Mouse (Mus musculus): Measurements from ENCODE around the gene Edem1. TPM values are rescaled to one million over a fixed set of nuclear protein-coding genes. Genes with fewer than 3 reads are reported as not detected.

Edem1 gene
- polyA plus RNA-seq, 1 experiment, result 18.4 TPM

GRCm38 (mm10) chr6:108881074-108881473, 52.6 kb downstream of the Edem1 start:
- DNase-seq, result no peak
- Histone ChIP-seq H3K4me3 (replicated peaks; ENCODE audit: extremely low read depth, low read depth, low read length) (no peak overlapping the region), H3K4me1 (ENCODE audit: control insufficient read depth, insufficient read depth, low read length) (no peaks in the 10 kb centered on the region; the same call in 1 of the 2 replicates)
- 78% methylated on average over 4 of the region's 4 CpGs for WGBS
- TF ChIP-seq POLR2A (IDR thresholded peaks at IDR 0.05; ENCODE audit: borderline replicate concordance, extremely low read depth, low read depth, low read length) (no peak), CTCF (IDR thresholded peaks at IDR 0.05; ENCODE audit: insufficient read depth, low read length) (no peak)

GRCm38 (mm10) chr6:108883826-108884225, 55.4 kb downstream of the Edem1 start:
- DNase-seq, result no peak
- no peak for TF ChIP-seq POLR2A (IDR thresholded peaks at IDR 0.05; ENCODE audit: borderline replicate concordance, extremely low read depth, low read depth, low read length)
- TF ChIP-seq CTCF (IDR thresholded peaks at IDR 0.05; ENCODE audit: insufficient read depth, low read length), result no peak
- Histone ChIP-seq H3K4me1 (ENCODE audit: control insufficient read depth, insufficient read depth, low read length) (no peaks in the 10 kb centered on the region), H3K4me3 (replicated peaks; ENCODE audit: extremely low read depth, low read depth, low read length) (no peak overlapping the region)
- 43% methylated on average over 2 of the region's 2 CpGs for WGBS

DNA sequence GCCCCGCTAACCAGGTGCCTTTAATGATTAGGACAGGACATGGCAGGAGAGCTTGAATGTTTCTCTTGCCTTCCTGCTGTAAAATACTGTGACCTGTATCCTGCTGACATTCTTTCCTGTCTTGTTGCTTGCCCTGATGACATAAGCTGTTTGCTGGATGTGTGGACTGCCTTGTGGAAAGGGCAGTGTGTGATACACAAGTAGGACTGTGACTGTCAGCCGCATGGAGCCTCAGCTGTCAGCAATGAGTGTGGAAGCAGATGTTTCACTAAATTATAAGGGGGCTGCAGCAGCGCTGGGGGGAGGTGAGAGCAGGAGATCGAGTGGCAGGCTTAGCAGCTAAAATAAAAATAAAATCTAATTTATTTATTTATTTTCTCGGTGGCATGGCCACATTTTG, 56.2 kb downstream of the Edem1 start:
- DNase-seq, result no peak
- Histone ChIP-seq H3K4me1 (ENCODE audit: control insufficient read depth, insufficient read depth, low read length) (no peaks in the 10 kb centered on the region), H3K4me3 (replicated peaks; ENCODE audit: extremely low read depth, low read depth, low read length) (no peak overlapping the region)
- WGBS, result 47% methylated on average over 5 of the region's 5 CpGs
- TF ChIP-seq CTCF (IDR thresholded peaks at IDR 0.05; ENCODE audit: insufficient read depth, low read length) (no peak), POLR2A (IDR thresholded peaks at IDR 0.05; ENCODE audit: borderline replicate concordance, extremely low read depth, low read depth, low read length) (no peak)

DNA sequence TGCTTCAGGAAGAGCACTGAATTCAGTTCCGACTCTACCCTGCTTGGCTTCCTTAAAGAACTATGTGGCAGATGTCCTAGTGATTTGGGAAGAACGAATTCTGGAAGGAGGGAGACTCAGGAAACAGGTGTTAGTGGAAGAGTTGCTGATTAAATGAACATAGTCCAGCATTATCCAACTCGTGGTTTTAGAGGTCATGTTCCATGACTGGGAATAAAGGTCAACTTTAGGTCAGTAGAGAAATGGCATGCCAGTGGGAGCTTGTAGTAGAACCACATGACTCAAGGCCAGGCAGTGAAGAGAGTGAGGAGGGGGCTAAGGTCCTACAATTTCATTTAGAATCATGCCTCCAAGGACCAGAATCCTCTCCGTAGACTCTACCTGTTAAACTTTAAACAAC, 57.9 kb downstream of the Edem1 start:
- no peak for DNase-seq
- WGBS, result 56% methylated on average over 4 of the region's 4 CpGs

GRCm38 (mm10) chr6:108892589-108892988, 64.1 kb downstream of the Edem1 start:
- DNase-seq, result no peak
- TF ChIP-seq CTCF (IDR thresholded peaks at IDR 0.05; ENCODE audit: insufficient read depth, low read length) (no peak), POLR2A (IDR thresholded peaks at IDR 0.05; ENCODE audit: borderline replicate concordance, extremely low read depth, low read depth, low read length) (no peak)
- 70% methylated on average over 5 of the region's 5 CpGs for WGBS
- no peaks in the 10 kb centered on the region for H3K4me1 ChIP-seq (ENCODE audit: control insufficient read depth, insufficient read depth, low read length)
- H3K4me3 ChIP-seq (replicated peaks; ENCODE audit: extremely low read depth, low read depth, low read length), result no peak overlapping the region

More for the DNA sequence above, 57.9 kb downstream of the Edem1 start:
- TF ChIP-seq CTCF (IDR thresholded peaks at IDR 0.05; ENCODE audit: insufficient read depth, low read length) (no peak), POLR2A (IDR thresholded peaks at IDR 0.05; ENCODE audit: borderline replicate concordance, extremely low read depth, low read depth, low read length) (no peak)
- Histone ChIP-seq H3K4me3 (replicated peaks; ENCODE audit: extremely low read depth, low read depth, low read length) (no peak overlapping the region), H3K4me1 (ENCODE audit: control insufficient read depth, insufficient read depth, low read length) (no peaks in the 10 kb centered on the region)

DNA sequence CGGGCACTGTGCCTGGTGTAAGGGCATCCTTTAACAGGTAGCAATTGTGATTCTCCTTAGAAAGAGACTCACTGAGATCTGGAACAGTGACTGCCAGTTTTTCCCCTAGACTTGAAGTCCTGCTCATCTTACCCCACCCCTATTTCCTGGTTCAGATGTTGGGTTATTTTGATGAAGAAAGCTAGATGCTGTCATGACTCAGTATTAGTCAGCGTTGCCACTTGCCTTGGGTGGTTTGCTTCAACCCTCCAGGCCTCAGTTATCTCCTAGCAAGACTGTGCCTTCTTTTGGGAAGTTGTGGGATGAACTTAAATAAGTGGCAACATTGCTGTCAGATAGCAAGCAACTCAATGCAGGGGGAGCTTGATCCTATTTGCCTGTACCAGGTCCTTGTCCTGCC, 66.7 kb downstream of the Edem1 start:
- Histone ChIP-seq H3K4me3 (replicated peaks; ENCODE audit: extremely low read depth, low read depth, low read length) (no peak overlapping the region), H3K4me1 (ENCODE audit: control insufficient read depth, insufficient read depth, low read length) (no peaks in the 10 kb centered on the region)
- TF ChIP-seq POLR2A (IDR thresholded peaks at IDR 0.05; ENCODE audit: borderline replicate concordance, extremely low read depth, low read depth, low read length), result no peak
- TF ChIP-seq CTCF (IDR thresholded peaks at IDR 0.05; ENCODE audit: insufficient read depth, low read length), result no peak
- no peak for DNase-seq
- WGBS, result 69% methylated on average over 2 of the region's 2 CpGs

DNA sequence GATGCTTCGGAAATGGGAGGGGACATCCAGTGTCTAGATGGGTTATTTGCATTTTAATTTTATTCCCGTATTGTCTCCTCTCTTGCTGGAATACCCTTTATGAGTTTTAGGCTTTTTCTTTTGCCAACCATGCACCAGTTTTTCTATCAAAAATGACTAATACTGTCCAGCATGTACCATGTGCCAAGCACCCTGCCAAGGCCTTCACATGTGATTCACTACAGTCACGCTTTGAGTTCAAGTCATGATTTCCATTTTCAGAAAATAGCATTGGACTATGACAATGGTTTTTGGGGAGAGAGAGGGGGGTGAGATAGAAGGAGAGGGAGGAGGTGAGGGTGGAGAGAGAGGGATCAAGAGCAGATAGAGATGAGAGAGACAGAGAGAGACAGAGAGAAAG, 67.5 kb downstream of the Edem1 start:
- TF ChIP-seq POLR2A (IDR thresholded peaks at IDR 0.05; ENCODE audit: borderline replicate concordance, extremely low read depth, low read depth, low read length), result no peak
- TF ChIP-seq CTCF (IDR thresholded peaks at IDR 0.05; ENCODE audit: insufficient read depth, low read length), result no peak
- DNase-seq, result no peak
- Histone ChIP-seq H3K4me3 (replicated peaks; ENCODE audit: extremely low read depth, low read depth, low read length) (no peak overlapping the region), H3K4me1 (ENCODE audit: control insufficient read depth, insufficient read depth, low read length) (no peaks in the 10 kb centered on the region)
- WGBS, result 91% methylated on average over 3 of the region's 3 CpGs

- H3K4me3 ChIP-seq (replicated peaks; ENCODE audit: extremely low read depth, low read depth, low read length), result no peak overlapping the region
- no peak for DNase-seq
- TF ChIP-seq POLR2A (IDR thresholded peaks at IDR 0.05; ENCODE audit: borderline replicate concordance, extremely low read depth, low read depth, low read length) (no peak), CTCF (IDR thresholded peaks at IDR 0.05; ENCODE audit: insufficient read depth, low read length) (no peak)
- 85% methylated on average over 8 of the region's 8 CpGs for WGBS
- no peaks in the 10 kb centered on the region for H3K4me1 ChIP-seq (ENCODE audit: control insufficient read depth, insufficient read depth, low read length)
Observed at GRCm38 (mm10) chr6:108896525-108897087, 68.2 kb downstream of the Edem1 start.

- no peak for TF ChIP-seq POLR2A (IDR thresholded peaks at IDR 0.05; ENCODE audit: borderline replicate concordance, extremely low read depth, low read depth, low read length)
- no peaks in the 10 kb centered on the region for H3K4me1 ChIP-seq (ENCODE audit: control insufficient read depth, insufficient read depth, low read length)
- no peak for DNase-seq
- no peak overlapping the region for H3K4me3 ChIP-seq (replicated peaks; ENCODE audit: extremely low read depth, low read depth, low read length)
- WGBS, result 28% methylated on average over 2 of the region's 2 CpGs
Observed at GRCm38 (mm10) chr6:108899231-108899630, 70.8 kb downstream of the Edem1 start.

GRCm38 (mm10) chr6:108902124-108902523, 73.7 kb downstream of the Edem1 start:
- TF ChIP-seq CTCF (IDR thresholded peaks at IDR 0.05; ENCODE audit: insufficient read depth, low read length), result no peak
- no peak for TF ChIP-seq POLR2A (IDR thresholded peaks at IDR 0.05; ENCODE audit: borderline replicate concordance, extremely low read depth, low read depth, low read length)
- no peaks in the 10 kb centered on the region for H3K4me1 ChIP-seq (ENCODE audit: control insufficient read depth, insufficient read depth, low read length)

More at GRCm38 (mm10) chr6:108902124-108902523, 73.7 kb downstream of the Edem1 start:
- no peak for DNase-seq
- no peak overlapping the region for H3K4me3 ChIP-seq (replicated peaks; ENCODE audit: extremely low read depth, low read depth, low read length)

Measured in lung, adult 2 months (tissue).